Mouse (Mus musculus): ENCODE results near the gene Hdgfl2.
"Not testable (repeated sequence)": the region's sequence is repeated elsewhere in the genome, so short reads cannot be mapped to it uniquely, and the experiment has no call there.

Hdgfl2 gene

GRCm38 (mm10) chr17:56062081-56062480, 17.4 kb upstream of the Hdgfl2 start:
- no peak for DNase-seq (ENCODE audit: low spot score in 2 of 2)

- not testable (repeated sequence) for DNase-seq (ENCODE audit: low spot score in 2 of 2)
These were observed 13.7 kb upstream of the Hdgfl2 start for GRCm38 (mm10) chr17:56065715-56066114.

GRCm38 (mm10) chr17:56066451-56066850, 13.0 kb upstream of the Hdgfl2 start:
- no peak for DNase-seq (ENCODE audit: low spot score in 2 of 2)

- DNase-seq (ENCODE audit: low spot score in 2 of 2) = no peak
These were observed 10.4 kb upstream of the Hdgfl2 start for GRCm38 (mm10) chr17:56069066-56069465.

- DNase-seq (ENCODE audit: low spot score in 2 of 2) = no peak
These were observed 8.3 kb upstream of the Hdgfl2 start for GRCm38 (mm10) chr17:56071126-56071525.

GRCm38 (mm10) chr17:56072243-56072642, 7.2 kb upstream of the Hdgfl2 start:
- DNase-seq (ENCODE audit: low spot score in 2 of 2) = no peak

- DNase-seq (ENCODE audit: low spot score in 2 of 2) = peak; percentile 76 to 92
These were observed 5.2 kb upstream of the Hdgfl2 start for GRCm38 (mm10) chr17:56074097-56074826.

GRCm38 (mm10) chr17:56074827-56075208, 4.6 kb upstream of the Hdgfl2 start, which contains the start of gene Ubxn6:
Ubxn6 (minus strand) TSS chr17:56075028.
- peak; percentile 85 to 98 for DNase-seq (ENCODE audit: low spot score in 2 of 2)

- DNase-seq (ENCODE audit: low spot score in 2 of 2) = no peak
These were observed 1.9 kb upstream of the Hdgfl2 start for GRCm38 (mm10) chr17:56077523-56077922.

- DNase-seq (ENCODE audit: low spot score in 2 of 2) = peak in 1 of 2 experiments; percentile 28
These were observed 1.1 kb upstream of the Hdgfl2 start for GRCm38 (mm10) chr17:56078361-56078760.

GRCm38 (mm10) chr17:56079921-56080320, 487 bp downstream of the Hdgfl2 start:
- DNase-seq (ENCODE audit: low spot score in 2 of 2) = no peak

GRCm38 (mm10) chr17:56080781-56081585, 1.5 kb downstream of the Hdgfl2 start:
- no peak for DNase-seq (ENCODE audit: low spot score in 2 of 2)

- no peak for DNase-seq (ENCODE audit: low spot score in 2 of 2)
These were observed 12.9 kb downstream of the Hdgfl2 start for GRCm38 (mm10) chr17:56092312-56092711.

GRCm38 (mm10) chr17:56092794-56093193, 13.4 kb downstream of the Hdgfl2 start:
- no peak for DNase-seq (ENCODE audit: low spot score in 2 of 2)

GRCm38 (mm10) chr17:56096883-56097282, 17.4 kb downstream of the Hdgfl2 start:
- DNase-seq (ENCODE audit: low spot score in 2 of 2) = no peak

GRCm38 (mm10) chr17:56098180-56098579, 18.7 kb downstream of the Hdgfl2 start:
- no peak for DNase-seq (ENCODE audit: low spot score in 2 of 2)

- DNase-seq (ENCODE audit: low spot score in 2 of 2) = no peak
These were observed 19.5 kb downstream of the Hdgfl2 start for GRCm38 (mm10) chr17:56098711-56099572.

GRCm38 (mm10) chr17:56100811-56101210, 21.4 kb downstream of the Hdgfl2 start:
- DNase-seq (ENCODE audit: low spot score in 2 of 2) = no peak

GRCm38 (mm10) chr17:56102158-56102557, 22.7 kb downstream of the Hdgfl2 start:
- DNase-seq (ENCODE audit: low spot score in 2 of 2) = no peak

- DNase-seq (ENCODE audit: low spot score in 2 of 2) = no peak
These were observed 23.5 kb downstream of the Hdgfl2 start for GRCm38 (mm10) chr17:56102927-56103326.

GRCm38 (mm10) chr17:56103465-56104285, 24.2 kb downstream of the Hdgfl2 start:
- DNase-seq (ENCODE audit: low spot score in 2 of 2) = no peak
